Mouse (Mus musculus) forebrain, embryonic 10.5 days (tissue): ENCODE results near the gene Cherp. TPM values are rescaled to one million over a fixed set of nuclear protein-coding genes. Genes with fewer than 3 reads are reported as not detected.

Experiments used
- DNase-seq: peaks from one replicate; pipeline ENCODE4 v3.0.0-alpha.2; 2017; ENCODE audit warnings: low spot score; ENCODE audit errors: extremely low spot score
- H3K27ac ChIP-seq: fragments of 300-500 bp; sonication (generic); 2 replicates; pipeline ENCODE4 v1.5.1; 2016; ENCODE audit warnings: mild to moderate bottlenecking
- H3K27me3 ChIP-seq: fragments of 300-500 bp; sonication (generic); 2 replicates; pipeline ENCODE4 v1.6.1; 2016; ENCODE audit warnings: mild to moderate bottlenecking; ENCODE audit not compliant: poor library complexity, severe bottlenecking
- H3K36me3 ChIP-seq: fragments of 300-500 bp; sonication (generic); replicated peaks from 2 replicates; pipeline ENCODE4 v1.6.1; 2016; ENCODE audit warnings: mild to moderate bottlenecking, moderate library complexity
- H3K4me1 ChIP-seq: fragments of 300-500 bp; sonication (generic); 2 replicates; pipeline ENCODE4 v1.6.1; 2016
- H3K4me3 ChIP-seq: fragments of 300-500 bp; sonication (generic); 2 replicates; pipeline ENCODE4 v1.5.1; 2016; ENCODE audit warnings: mild to moderate bottlenecking, moderate library complexity
- H3K9me3 ChIP-seq: fragments of 300-500 bp; sonication (generic); 2 replicates; pipeline ENCODE4 v1.6.1; 2016; ENCODE audit warnings: mild to moderate bottlenecking, moderate library complexity
- WGBS: fragments of 180-500 bp; shearing (Covaris S2); methylation state at CpG from one replicate; pipeline ENCODE4 v1.1.7; 2016; 5-methylcytosine and 5-hydroxymethylcytosine counted together
- polyA plus RNA-seq: library from polyadenylated mRNA; unstranded; fragments of >200 nt; fragmentation: Nextera tagmentation; extraction: Ambion mirVana; gene quantifications from 2 replicates; pipeline ENCODE4 v1.2.1, GENCODE M21; 2016

Gene Cherp
- polyA plus RNA-seq: 108 and 114 TPM in 2 replicates

DNA sequence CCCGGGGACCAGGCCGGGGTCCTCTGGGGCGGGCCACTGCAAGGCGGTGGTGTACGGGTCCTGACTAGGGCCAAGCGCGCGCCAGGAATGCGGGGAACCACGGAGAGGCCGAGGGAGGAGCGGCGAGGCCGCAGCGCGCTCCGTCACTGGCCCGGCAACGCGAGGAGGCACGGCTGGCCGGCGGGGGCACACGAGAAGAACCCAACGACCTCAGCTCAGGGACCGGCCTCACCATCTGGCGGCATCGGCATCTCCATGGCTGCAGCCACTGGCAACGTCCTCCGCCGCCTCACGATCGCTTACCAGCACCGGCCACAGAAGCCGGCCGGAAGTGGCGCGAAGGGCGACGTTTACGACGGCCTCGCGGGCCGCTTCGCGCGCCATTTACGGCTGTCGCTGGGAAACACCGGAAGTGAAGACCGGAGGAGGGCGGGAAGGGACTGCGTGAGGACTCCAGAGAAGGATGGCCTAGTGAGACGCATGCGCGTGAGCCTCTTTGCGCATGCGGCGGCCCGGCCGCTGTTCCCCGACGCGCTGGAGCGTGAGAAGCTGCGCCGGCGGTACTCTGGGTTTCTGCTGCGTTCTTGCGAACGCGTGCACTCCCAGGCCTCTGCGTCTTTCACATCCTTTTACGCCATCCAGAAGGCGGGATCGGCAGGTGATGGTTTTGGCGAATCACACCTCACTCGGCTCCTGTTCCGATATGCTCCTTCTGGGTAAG is at the start of gene Cherp:
Gene Cherp, minus strand, starts transcription at position 401 of the 721 bp plus-strand sequence.
- no peaks in the 10 kb centered on the region for H3K9me3 ChIP-seq
- H3K36me3 ChIP-seq: peaks cover 51% of the 10 kb centered on the region
- no peaks in the 10 kb centered on the region for H3K27me3 ChIP-seq
- WGBS: under 1% methylated on average over 80 of the region's 80 CpGs
- DNase-seq: peak; percentile 99
- peaks cover 29% of the 10 kb centered on the region for H3K4me1 ChIP-seq
- H3K27ac ChIP-seq: peak within 1 kb of the TSS; percentile 95
- peak within 1 kb of the TSS; percentile 90 for H3K4me3 ChIP-seq

DNA sequence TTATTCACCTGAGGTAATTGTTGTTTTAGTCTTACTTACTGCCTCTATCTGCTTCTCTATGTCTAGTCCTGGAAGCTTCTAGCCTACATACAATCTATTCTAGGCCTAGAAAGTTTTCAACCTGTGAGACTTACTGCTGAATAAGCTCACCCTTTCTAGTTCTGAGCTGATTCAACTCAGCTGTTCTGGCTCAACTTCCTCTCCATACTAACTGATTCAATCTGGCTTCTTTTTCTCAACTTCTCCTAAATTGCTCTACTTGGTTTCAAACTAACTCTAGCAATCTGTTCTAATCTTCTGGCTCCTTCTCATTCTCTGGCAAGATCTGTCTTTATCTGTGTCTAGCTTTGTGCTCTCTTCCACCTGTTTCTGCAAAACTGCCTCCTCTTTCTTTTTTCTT is 46.9 kb upstream of the Cherp start:
- no peak overlapping the region for H3K4me3 ChIP-seq
- no peak for DNase-seq
- H3K4me1 ChIP-seq: peaks cover 16% of the 10 kb centered on the region
- H3K27me3 ChIP-seq: no peaks in the 10 kb centered on the region
- H3K36me3 ChIP-seq: peaks cover 38% of the 10 kb centered on the region
- no peak overlapping the region for H3K27ac ChIP-seq
- H3K9me3 ChIP-seq: no peaks in the 10 kb centered on the region; the same call in 1 of the 2 replicates

DNA sequence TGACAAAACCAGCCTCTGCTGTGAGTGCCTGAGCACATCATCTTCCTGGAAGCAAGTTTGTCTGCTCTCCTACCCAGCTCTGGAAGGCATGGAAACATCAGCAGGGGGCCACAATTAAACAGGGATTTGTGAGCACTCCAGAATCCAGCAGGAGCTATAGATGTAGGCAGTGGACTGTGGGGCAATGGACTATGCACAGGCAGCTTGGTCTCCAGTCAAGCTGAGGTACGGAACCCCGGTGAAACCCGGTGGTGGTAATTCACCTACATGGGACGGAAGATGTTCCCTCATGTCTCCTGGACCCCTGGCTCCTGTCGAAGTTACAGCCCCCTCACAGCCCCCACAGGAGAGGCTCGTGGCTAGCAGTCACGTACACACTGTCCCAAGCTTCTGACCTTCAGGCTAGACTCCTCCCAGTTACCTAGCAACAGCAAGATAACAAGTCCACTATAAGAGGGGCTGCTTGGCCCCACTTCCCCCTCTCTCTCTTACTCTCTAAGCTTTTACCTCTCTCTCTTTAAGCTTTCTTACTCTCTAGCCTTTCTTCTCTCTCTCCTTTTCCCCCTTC is 42.5 kb upstream of the Cherp start:
- H3K4me1 ChIP-seq: peaks cover 16% of the 10 kb centered on the region
- no peaks in the 10 kb centered on the region for H3K27me3 ChIP-seq
- H3K4me3 ChIP-seq: no peak overlapping the region
- H3K9me3 ChIP-seq: no peaks in the 10 kb centered on the region
- H3K27ac ChIP-seq: 0 out of 2 replicates have a peak overlapping the region, but pooled peaks have one; percentile 73
- no peak for DNase-seq
- H3K36me3 ChIP-seq: peaks cover 35% of the 10 kb centered on the region
- 75% methylated on average over 7 of the region's 7 CpGs for WGBS

DNA sequence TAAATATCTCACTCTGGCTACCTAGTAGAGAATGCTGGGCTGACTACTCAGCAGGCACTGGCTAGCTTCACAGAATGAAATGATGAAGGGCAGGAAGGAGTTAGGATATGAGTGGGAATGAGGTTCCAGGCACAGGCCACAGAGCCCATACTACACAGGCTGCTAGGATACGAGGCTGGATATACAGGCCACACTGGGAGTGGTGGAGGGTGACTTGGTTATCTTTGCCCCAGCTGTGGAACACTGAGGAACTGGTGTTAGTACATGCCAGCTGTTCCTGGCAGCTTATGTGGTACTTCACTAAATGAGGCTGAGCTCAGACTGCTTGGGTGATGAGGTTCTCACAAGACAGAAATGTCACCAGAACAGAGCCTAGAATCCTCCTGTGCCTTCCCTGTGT is 38.1 kb upstream of the Cherp start:
- no peak for DNase-seq
- peaks cover 25% of the 10 kb centered on the region for H3K36me3 ChIP-seq
- H3K9me3 ChIP-seq: no peaks in the 10 kb centered on the region
- H3K4me1 ChIP-seq: peaks cover 11% of the 10 kb centered on the region
- H3K27me3 ChIP-seq: no peaks in the 10 kb centered on the region
- H3K4me3 ChIP-seq: no peak overlapping the region
- 90% methylated on average over 1 of the region's 1 CpGs for WGBS
- H3K27ac ChIP-seq: no peak overlapping the region

DNA sequence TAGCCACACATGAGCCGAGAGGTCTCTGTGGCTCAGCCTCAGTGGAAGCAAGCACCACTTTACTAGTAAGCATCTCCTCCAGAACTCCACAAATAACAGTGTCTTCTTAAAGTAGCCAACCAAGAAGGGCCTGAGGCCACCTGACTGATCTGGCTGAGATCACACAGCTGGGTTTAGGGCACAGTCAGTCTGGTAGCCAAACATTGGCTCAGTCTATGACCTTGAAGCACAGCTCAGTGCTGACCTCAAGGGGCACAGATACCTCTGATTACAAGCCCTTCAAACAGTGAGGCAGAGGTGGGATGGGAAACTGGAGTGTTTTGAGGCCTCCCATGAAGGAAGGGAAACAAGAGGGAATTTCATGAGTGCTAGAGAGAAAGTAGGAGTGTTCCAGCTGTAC is 37.6 kb upstream of the Cherp start:
- 94% methylated on average over 1 of the region's 1 CpGs for WGBS

DNA sequence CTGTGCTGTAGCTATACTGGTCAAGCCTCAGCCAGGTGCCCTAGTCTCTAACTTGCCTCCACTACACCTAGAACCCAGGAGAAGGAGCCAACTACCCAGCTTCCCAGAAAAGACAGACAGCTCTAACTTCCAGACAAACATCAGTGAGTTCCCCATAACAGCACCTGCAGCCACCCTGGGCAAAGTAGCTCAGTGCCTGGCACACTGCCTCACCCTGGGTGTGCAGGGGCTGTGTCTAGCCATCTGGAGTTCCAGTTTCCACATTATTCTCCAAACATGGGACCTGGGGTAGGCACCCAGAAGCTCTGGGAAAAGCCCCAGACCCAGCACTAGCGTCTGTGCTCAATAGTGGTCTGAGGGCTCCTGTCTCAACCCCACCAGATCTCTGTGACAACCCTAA is 32.5 kb upstream of the Cherp start:
- WGBS: 92% methylated on average over 1 of the region's 1 CpGs
- no peak for DNase-seq
- Histone ChIP-seq H3K9me3 (no peaks in the 10 kb centered on the region), H3K27me3 (no peaks in the 10 kb centered on the region), H3K4me3 (no peak overlapping the region), H3K4me1 (no peaks in the 10 kb centered on the region), H3K36me3 (peaks cover 17% of the 10 kb centered on the region), H3K27ac (no peak overlapping the region)

More for the DNA sequence above, 37.6 kb upstream of the Cherp start:
- no peak for DNase-seq
- peaks cover 6% of the 10 kb centered on the region for H3K4me1 ChIP-seq
- H3K36me3 ChIP-seq: peaks cover 23% of the 10 kb centered on the region
- H3K27me3 ChIP-seq: no peaks in the 10 kb centered on the region
- H3K27ac ChIP-seq: no peak overlapping the region
- H3K9me3 ChIP-seq: no peaks in the 10 kb centered on the region
- no peak overlapping the region for H3K4me3 ChIP-seq

DNA sequence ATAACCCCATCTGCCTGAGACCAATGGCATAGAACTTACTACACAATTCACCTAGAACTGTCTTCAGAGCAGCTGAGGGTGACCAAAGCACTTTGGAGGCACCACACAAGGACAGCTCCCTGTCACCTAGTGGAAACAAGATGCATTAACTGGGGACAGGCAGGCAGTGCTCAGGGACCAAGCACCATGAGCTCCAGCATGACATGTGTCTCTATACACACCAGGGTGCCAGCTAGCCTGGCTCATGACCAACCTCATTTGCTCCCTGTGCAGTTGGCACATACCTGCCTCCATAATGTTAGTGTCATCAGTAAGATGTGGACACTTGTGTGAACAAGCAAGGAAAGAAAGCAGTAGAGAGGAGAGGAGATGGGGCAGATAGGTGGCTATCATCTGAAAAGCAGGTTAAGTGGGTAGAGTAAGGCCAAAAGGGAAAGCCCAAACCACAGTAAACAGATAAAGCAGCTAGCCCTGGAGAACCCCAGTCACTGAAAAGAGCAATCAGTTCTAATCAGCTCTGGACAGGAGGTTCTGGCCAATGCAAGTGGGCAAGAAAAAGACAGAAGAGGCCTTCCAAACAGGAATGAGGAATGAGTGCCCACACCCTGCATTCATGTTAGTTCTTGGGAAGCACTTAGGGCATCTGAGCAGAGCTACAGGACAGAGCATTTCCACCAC is 29.8 kb upstream of the Cherp start:
- no peak for DNase-seq
- H3K27ac ChIP-seq: no peak overlapping the region
- no peak overlapping the region for H3K4me3 ChIP-seq
- peaks cover 27% of the 10 kb centered on the region for H3K36me3 ChIP-seq
- no peaks in the 10 kb centered on the region for H3K9me3 ChIP-seq
- H3K4me1 ChIP-seq: no peaks in the 10 kb centered on the region
- no peaks in the 10 kb centered on the region for H3K27me3 ChIP-seq

DNA sequence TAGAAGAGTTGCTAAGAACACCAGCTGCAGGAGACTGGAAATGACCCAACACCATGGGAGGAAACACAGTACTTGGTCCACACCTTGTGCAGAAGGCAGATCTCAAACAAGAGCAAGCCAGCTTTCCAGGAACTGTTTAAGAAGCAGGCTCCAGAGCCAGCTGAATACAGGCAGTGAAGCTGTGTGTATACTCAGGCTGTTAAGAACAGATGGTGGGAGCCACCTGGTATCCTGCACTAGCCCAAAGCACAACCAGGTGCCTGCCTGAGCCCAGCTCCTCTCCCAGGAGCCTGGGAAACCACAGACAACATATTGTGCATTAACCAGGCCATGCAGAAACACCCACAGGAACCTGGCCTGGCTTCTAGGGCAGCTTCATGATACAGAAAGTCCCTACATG is 29.1 kb upstream of the Cherp start:
- peaks cover 33% of the 10 kb centered on the region for H3K36me3 ChIP-seq
- no peaks in the 10 kb centered on the region for H3K9me3 ChIP-seq
- no peak overlapping the region for H3K4me3 ChIP-seq
- H3K4me1 ChIP-seq: no peaks in the 10 kb centered on the region
- no peak overlapping the region for H3K27ac ChIP-seq
- DNase-seq: no peak
- H3K27me3 ChIP-seq: no peaks in the 10 kb centered on the region

DNA sequence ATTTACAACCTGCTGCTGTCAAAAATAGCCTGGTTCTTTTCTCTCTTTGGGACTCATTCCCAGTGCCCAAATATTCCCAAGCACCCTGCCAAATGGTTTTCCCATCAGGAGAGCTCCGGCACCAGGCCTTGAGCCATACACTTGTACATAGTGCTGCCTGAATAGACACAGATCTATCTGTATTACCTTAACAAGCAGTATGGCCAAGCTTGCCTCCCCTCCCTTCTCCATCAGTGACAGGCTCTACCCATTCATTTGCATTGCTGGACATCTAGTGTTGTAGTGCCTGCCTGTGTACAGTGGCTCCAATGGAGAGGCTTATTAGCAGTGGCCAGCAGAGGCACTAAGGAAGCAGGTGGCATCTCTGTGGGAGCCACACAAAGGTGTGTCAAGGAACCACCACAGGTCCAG is 25.5 kb upstream of the Cherp start:
- no peak for DNase-seq
- Histone ChIP-seq H3K27me3 (no peaks in the 10 kb centered on the region), H3K27ac (no peak overlapping the region), H3K4me1 (peaks cover 12% of the 10 kb centered on the region; the same call in 1 of the 2 replicates), H3K9me3 (no peaks in the 10 kb centered on the region), H3K4me3 (no peak overlapping the region), H3K36me3 (peaks cover 70% of the 10 kb centered on the region)
- WGBS: 94% methylated on average over 1 of the region's 1 CpGs

DNA sequence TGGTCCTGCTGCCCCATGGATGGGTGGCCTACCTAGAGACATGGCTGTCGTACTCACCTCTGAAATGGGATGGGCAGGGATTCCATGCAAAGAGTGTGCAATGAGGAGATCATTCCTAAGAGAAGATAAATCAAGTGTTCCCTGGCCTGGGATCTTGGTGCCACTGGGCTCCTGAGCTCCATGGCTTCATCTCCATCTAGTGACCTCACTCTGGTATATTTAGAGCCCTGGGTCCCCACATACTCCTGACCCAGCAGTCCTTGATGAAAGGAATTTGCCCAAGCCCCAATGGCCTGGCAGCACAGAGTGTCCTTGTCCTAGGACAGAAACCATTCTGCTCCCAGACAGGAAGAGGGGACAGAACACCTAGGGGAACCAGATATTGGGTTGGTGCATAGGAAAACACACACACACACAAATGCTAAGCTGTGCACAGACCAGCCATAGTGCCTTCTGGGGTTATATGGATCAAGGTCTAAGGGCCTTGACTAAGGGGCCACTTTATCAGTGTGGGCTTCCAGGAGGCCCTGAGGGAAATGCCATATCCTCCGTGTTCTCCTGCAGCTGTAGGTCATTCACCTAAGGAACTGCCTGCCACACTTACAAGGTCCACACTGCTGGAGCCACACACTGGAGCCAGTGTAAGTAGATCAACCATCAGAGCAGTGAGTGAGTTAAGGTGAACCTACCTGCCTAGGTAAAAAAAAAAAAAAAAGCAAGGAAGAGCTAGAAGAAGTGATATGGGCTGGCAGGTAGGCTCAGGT is 24.7 kb upstream of the Cherp start:
- peaks cover 78% of the 10 kb centered on the region for H3K36me3 ChIP-seq
- no peaks in the 10 kb centered on the region for H3K27me3 ChIP-seq
- H3K4me3 ChIP-seq: no peak overlapping the region
- H3K27ac ChIP-seq: no peak overlapping the region
- 75% methylated on average over 2 of the region's 2 CpGs for WGBS
- no peaks in the 10 kb centered on the region for H3K9me3 ChIP-seq
- DNase-seq: no peak
- peaks cover 21% of the 10 kb centered on the region; the same call in 1 of the 2 replicates for H3K4me1 ChIP-seq

DNA sequence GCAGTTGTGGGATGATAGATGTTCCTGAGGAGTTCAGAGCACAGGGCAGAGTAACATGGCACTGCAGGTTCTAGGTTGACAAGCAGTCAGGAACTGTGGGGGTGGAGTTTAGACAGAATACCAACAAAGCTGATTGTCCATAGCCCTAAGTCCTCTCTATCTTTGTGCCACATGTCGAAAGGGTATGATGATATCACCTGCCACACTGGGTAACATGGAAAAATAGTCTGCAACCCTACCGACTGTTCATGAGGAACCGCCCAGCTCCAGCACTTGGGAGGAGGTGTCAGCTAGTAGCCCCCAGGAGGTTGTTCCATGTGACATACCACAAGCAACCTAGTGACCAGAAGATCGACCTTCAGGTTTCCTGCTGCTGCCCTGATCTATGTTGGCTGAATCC is 23.5 kb upstream of the Cherp start:
- 86% methylated on average over 4 of the region's 4 CpGs for WGBS
- H3K9me3 ChIP-seq: no peaks in the 10 kb centered on the region
- no peak for DNase-seq
- peaks cover 31% of the 10 kb centered on the region for H3K4me1 ChIP-seq
- no peaks in the 10 kb centered on the region for H3K27me3 ChIP-seq
- H3K4me3 ChIP-seq: no peak overlapping the region
- H3K36me3 ChIP-seq: peaks cover 75% of the 10 kb centered on the region
- H3K27ac ChIP-seq: no peak overlapping the region

DNA sequence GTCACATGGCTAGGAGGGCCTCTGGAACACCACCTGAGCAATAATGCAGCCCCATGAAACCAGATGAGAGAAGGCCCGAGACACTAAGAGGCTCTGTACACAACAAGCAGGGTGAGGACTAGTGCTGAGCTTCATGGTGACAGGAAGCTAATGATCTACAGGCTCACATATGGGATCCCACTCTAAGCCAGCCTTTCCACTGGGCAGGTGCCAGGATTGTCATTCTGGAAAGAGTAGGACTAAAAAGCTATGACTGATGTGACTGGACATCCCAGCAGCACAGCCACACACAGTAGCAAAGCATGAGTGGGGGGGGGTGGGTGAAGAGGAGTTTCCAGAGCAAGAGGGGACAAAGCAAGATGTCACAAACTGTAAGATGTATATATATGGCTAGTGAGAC is 22.9 kb upstream of the Cherp start:
- Histone ChIP-seq H3K9me3 (no peaks in the 10 kb centered on the region), H3K4me1 (peaks cover 35% of the 10 kb centered on the region), H3K36me3 (peaks cover 70% of the 10 kb centered on the region), H3K27ac (no peak overlapping the region), H3K4me3 (no peak overlapping the region), H3K27me3 (no peaks in the 10 kb centered on the region)
- WGBS: 86% methylated on average over 1 of the region's 1 CpGs
- DNase-seq: no peak
